Mouse (Mus musculus) C2C12 (cell line): ENCODE data around the gene Tex101.
"Not testable (repeated sequence)": the region's sequence is repeated elsewhere in the genome, so short reads cannot be mapped to it uniquely, and the experiment has no call there.

Source experiments
- CEBPB ChIP-seq: IDR thresholded peaks from one replicate; pipeline ENCODE4 v1.6.1; 2011; ENCODE audit warnings: low read depth, mild to moderate bottlenecking, control low read depth, moderate library complexity
- CTCF ChIP-seq: IDR thresholded peaks from one replicate; pipeline ENCODE4 v1.5.1; 2011; ENCODE audit not compliant: control insufficient read depth, insufficient read depth, insufficient read length
- MAX ChIP-seq: IDR thresholded peaks from one replicate; pipeline ENCODE4 v1.6.1; 2011; ENCODE audit warnings: mild to moderate bottlenecking, control low read depth
- MYOD1 ChIP-seq: IDR thresholded peaks from one replicate; pipeline ENCODE4 v1.6.1; 2011; ENCODE audit warnings: low read depth; ENCODE audit not compliant: control insufficient read depth, insufficient read length
- MYOG ChIP-seq: IDR thresholded peaks from one replicate; pipeline ENCODE4 v1.6.1; 2011; ENCODE audit not compliant: control insufficient read depth, insufficient read length; ENCODE audit errors: extremely low read depth
- USF1 ChIP-seq: IDR thresholded peaks from one replicate; pipeline ENCODE4 v1.6.1; 2011; ENCODE audit warnings: low read depth, mild to moderate bottlenecking, control low read depth, moderate library complexity

DNA sequence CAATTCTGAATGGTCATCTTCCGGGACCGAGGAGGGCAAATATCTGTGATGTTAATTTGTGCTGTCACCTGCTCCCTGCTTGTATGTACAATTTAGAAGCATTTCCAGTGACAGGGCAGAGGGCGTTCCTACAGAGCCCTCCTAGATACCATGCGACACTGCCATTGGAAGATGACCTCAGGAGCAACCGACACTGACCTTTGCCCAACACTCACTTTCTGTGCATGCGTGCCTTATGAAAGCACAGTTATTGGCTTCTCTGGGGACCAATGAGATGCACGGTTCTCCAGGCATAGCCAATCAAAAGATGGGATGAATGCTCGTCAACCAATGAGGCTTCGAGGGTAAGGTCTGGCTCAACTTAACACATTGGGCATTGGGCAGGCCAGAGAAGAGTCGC, 11.0 kb upstream of the Tex101 start:
- TF ChIP-seq CTCF, MYOD1, USF1, MYOG, MAX, CEBPB: not testable (repeated sequence)
